Mouse (Mus musculus) kidney, embryonic 16.5 days (tissue): ENCODE data around the gene Tbp. TPM values are rescaled to one million over a fixed set of nuclear protein-coding genes. Genes with fewer than 3 reads are reported as not detected.

Experiments used
- ATAC-seq: fragments of 200-750 bp; cut with Nextera tagmentation; 2 replicates; pipeline ENCODE4 v1.8.0; 2017; ENCODE audit warnings: moderate TSS enrichment; ENCODE audit not compliant: low FRiP score, low TSS enrichment
- H3K27ac ChIP-seq: fragments of 300-500 bp; sonication (generic); 2 replicates; pipeline ENCODE4 v1.5.1; 2014; ENCODE audit warnings: low read length
- H3K27me3 ChIP-seq: fragments of 300-500 bp; sonication (generic); 2 replicates; pipeline ENCODE4 v1.6.1; 2014; ENCODE audit warnings: low read length, control low read depth, mixed read lengths; ENCODE audit not compliant: insufficient read depth
- H3K36me3 ChIP-seq: fragments of 300-500 bp; sonication (generic); 2 replicates; pipeline ENCODE4 v1.6.1; 2014; ENCODE audit warnings: low read length, control low read depth, mixed read lengths; ENCODE audit not compliant: insufficient read depth
- H3K4me1 ChIP-seq: fragments of 300-500 bp; sonication (generic); 2 replicates; pipeline ENCODE4 v1.6.1; 2014; ENCODE audit warnings: low read length, control low read depth, mixed read lengths; ENCODE audit not compliant: insufficient read depth
- H3K4me2 ChIP-seq: fragments of 300-500 bp; sonication (generic); replicated peaks from 2 replicates; pipeline ENCODE4 v1.6.1; 2014; ENCODE audit warnings: low read depth, low read length
- H3K4me3 ChIP-seq: fragments of 300-500 bp; sonication (generic); 2 replicates; pipeline ENCODE4 v1.5.1; 2014; ENCODE audit warnings: mild to moderate bottlenecking, low read length
- H3K9ac ChIP-seq: fragments of 300-500 bp; sonication (generic); replicated peaks from 2 replicates; pipeline ENCODE4 v1.6.1; 2014; ENCODE audit warnings: low read length
- H3K9me3 ChIP-seq: fragments of 300-500 bp; sonication (generic); 2 replicates; pipeline ENCODE4 v1.6.1; 2016; ENCODE audit warnings: low read length, control low read depth
- WGBS: fragments of 180-500 bp; shearing (Covaris S2); extraction: QIAGEN DNeasy Blood & Tissue Kit; methylation state at CpG from one replicate; pipeline ENCODE4 v1.1.7; 2014; 5-methylcytosine and 5-hydroxymethylcytosine counted together
- polyA plus RNA-seq: library from polyadenylated mRNA; unstranded; fragments of >200 nt; fragmentation: Nextera tagmentation; extraction: Ambion mirVana; gene quantifications from 2 replicates; pipeline ENCODE4 v1.2.1, GENCODE M21; 2015

Gene Tbp
- polyA plus RNA-seq, 1 experiment from 2014 or later, result 52.5 TPM

DNA sequence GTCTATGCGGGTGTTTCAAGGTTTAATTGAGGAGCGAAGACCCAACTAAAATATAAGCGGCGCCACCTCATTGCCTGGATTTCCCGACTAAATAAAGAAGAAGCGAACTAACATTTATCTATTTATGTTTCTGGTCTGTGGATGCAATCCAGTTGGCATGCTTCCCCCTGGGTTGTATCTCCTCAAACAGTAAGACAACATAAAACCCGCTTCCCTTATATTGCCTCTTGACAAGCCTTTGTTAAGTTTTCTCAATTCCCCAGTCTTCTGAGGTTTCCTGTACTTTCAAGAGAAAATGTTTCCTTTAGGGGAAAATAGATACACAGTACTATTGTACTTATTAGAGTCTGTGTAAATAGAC is 955 bp upstream of the Tbp start:
- peak overlapping the region; percentile 97 for H3K27ac ChIP-seq
- peak overlapping the region; percentile 96 for H3K4me3 ChIP-seq
- ATAC-seq, result no peak
- WGBS, result 43% methylated on average over 7 of the region's 7 CpGs
- peak overlapping the region; percentile 94 for H3K4me2 ChIP-seq
- no peaks in the 10 kb centered on the region for H3K9me3 ChIP-seq
- peaks cover 30% of the 10 kb centered on the region for H3K4me1 ChIP-seq
- peaks cover 8% of the 10 kb centered on the region for H3K36me3 ChIP-seq
- no peaks in the 10 kb centered on the region for H3K27me3 ChIP-seq
- peak overlapping the region; percentile 95 for H3K9ac ChIP-seq

- no peak overlapping the region for H3K27ac ChIP-seq
- H3K9me3 ChIP-seq, result peaks cover 3% of the 10 kb centered on the region; the same call in 1 of the 2 replicates
- peaks cover 85% of the 10 kb centered on the region for H3K36me3 ChIP-seq
- H3K9ac ChIP-seq, result no peak overlapping the region
- no peaks in the 10 kb centered on the region for H3K27me3 ChIP-seq
- H3K4me1 ChIP-seq, result no peaks in the 10 kb centered on the region
- 82% methylated on average over 2 of the region's 2 CpGs for WGBS
- ATAC-seq, result no peak
- no peak overlapping the region for H3K4me2 ChIP-seq
- no peak overlapping the region for H3K4me3 ChIP-seq
Measured at GRCm38 (mm10) chr17:15510694-15511093, 11.0 kb downstream of the Tbp start.

DNA sequence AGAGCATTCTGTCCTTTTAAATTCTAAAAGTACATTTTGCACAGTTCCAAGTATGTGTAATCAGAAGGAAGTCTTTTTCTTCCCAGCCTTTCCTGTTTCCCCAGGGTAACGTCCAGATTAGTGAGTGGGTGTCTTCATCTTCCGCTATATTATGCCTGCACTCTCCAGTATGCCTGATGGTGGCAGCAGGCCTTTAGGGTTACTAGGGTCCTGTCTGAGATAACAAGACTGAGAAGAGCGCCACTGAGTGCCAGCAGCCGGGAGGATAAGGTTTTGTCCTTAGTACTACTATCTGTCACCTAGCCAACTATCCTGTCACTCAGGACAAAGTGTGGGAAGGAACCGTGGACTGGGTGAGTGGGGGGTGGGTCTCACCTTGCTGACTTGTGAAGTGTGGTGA is 18.1 kb downstream of the Tbp start:
- no peak overlapping the region for H3K9ac ChIP-seq
- ATAC-seq, result no peak
- no peaks in the 10 kb centered on the region for H3K27me3 ChIP-seq
- peaks cover 74% of the 10 kb centered on the region for H3K36me3 ChIP-seq
- H3K4me1 ChIP-seq, result no peaks in the 10 kb centered on the region
- no peak overlapping the region for H3K4me3 ChIP-seq
- WGBS, result 68% methylated on average over 5 of the region's 5 CpGs
- no peaks in the 10 kb centered on the region for H3K9me3 ChIP-seq
- no peak overlapping the region for H3K27ac ChIP-seq
- no peak overlapping the region for H3K4me2 ChIP-seq

- 92% methylated on average over 5 of the region's 5 CpGs for WGBS
Measured at GRCm38 (mm10) chr17:15518186-15518585, 18.5 kb downstream of the Tbp start.

GRCm38 (mm10) chr17:15518766-15519165 is 19.1 kb downstream of the Tbp start:
- no peaks in the 10 kb centered on the region for H3K27me3 ChIP-seq
- H3K4me3 ChIP-seq, result no peak overlapping the region
- H3K36me3 ChIP-seq, result peaks cover 68% of the 10 kb centered on the region
- ATAC-seq, result no peak
- no peak overlapping the region for H3K9ac ChIP-seq
- H3K27ac ChIP-seq, result no peak overlapping the region
- 93% methylated on average over 1 of the region's 1 CpGs for WGBS
- no peak overlapping the region for H3K4me2 ChIP-seq
- H3K9me3 ChIP-seq, result no peaks in the 10 kb centered on the region
- no peaks in the 10 kb centered on the region for H3K4me1 ChIP-seq

More at GRCm38 (mm10) chr17:15518186-15518585, 18.5 kb downstream of the Tbp start:
- Histone ChIP-seq H3K27me3 (no peaks in the 10 kb centered on the region), H3K36me3 (peaks cover 74% of the 10 kb centered on the region), H3K9me3 (no peaks in the 10 kb centered on the region), H3K4me2 (no peak overlapping the region), H3K27ac (no peak overlapping the region), H3K9ac (no peak overlapping the region), H3K4me1 (no peaks in the 10 kb centered on the region), H3K4me3 (no peak overlapping the region)
- ATAC-seq, result no peak

- H3K9me3 ChIP-seq, result no peaks in the 10 kb centered on the region
- H3K27me3 ChIP-seq, result no peaks in the 10 kb centered on the region
- ATAC-seq, result no peak
- H3K9ac ChIP-seq, result peak overlapping the region; percentile 84
- H3K4me2 ChIP-seq, result peak overlapping the region; percentile 75
- peak overlapping the region; percentile 79 for H3K4me3 ChIP-seq
- WGBS, result 13% methylated on average over 10 of the region's 10 CpGs
- H3K36me3 ChIP-seq, result peaks cover 25% of the 10 kb centered on the region
- H3K27ac ChIP-seq, result no peak overlapping the region; the same call in 1 of the 2 replicates
- H3K4me1 ChIP-seq, result peaks cover 7% of the 10 kb centered on the region; the same call in 1 of the 2 replicates
Measured at GRCm38 (mm10) chr17:15526304-15526703, 26.6 kb downstream of the Tbp start.

- peak within 1 kb of the TSS; percentile 80 for H3K27ac ChIP-seq
- 1% methylated on average over 52 of the region's 55 CpGs for WGBS
- no peaks in the 10 kb centered on the region for H3K9me3 ChIP-seq
- H3K4me1 ChIP-seq, result peaks cover 7% of the 10 kb centered on the region; the same call in 1 of the 2 replicates
- peaks cover 18% of the 10 kb centered on the region for H3K36me3 ChIP-seq
- peak; percentile 100 for ATAC-seq
- H3K4me3 ChIP-seq, result peak within 1 kb of the TSS; percentile 79
- H3K4me2 ChIP-seq, result peak within 1 kb of the TSS; percentile 75
- H3K9ac ChIP-seq, result peak within 1 kb of the TSS; percentile 84
- H3K27me3 ChIP-seq, result no peaks in the 10 kb centered on the region
Measured at GRCm38 (mm10) chr17:15526986-15527810, 27.5 kb downstream of the Tbp start, which contains the start of gene Pdcd2. Pdcd2 (minus strand) TSS chr17:15527301.

DNA sequence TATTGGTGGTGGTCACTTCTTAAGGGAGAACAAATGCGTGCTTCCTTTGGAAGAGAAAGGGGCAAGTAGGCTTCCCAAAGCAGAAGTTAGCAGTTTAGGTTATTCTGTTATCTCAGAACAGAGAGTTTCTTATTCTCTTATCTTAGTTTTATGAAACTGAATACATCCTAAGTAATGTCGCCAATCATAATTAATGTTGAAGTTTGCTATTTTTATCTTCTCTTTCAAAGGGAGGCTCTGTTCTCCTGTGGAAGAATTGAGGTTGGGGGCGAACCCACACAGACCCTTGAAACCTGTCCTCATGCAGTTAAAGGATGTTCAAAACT is 28.1 kb downstream of the Tbp start:
- H3K27me3 ChIP-seq, result no peaks in the 10 kb centered on the region
- H3K27ac ChIP-seq, result peak overlapping the region; percentile 80; the same call in 1 of the 2 replicates
- no peaks in the 10 kb centered on the region for H3K9me3 ChIP-seq
- ATAC-seq, result no peak
- H3K4me2 ChIP-seq, result peak overlapping the region; percentile 75
- peaks cover 15% of the 10 kb centered on the region for H3K36me3 ChIP-seq
- H3K4me3 ChIP-seq, result peak overlapping the region; percentile 79
- H3K9ac ChIP-seq, result peak overlapping the region; percentile 84
- H3K4me1 ChIP-seq, result peaks cover 7% of the 10 kb centered on the region; the same call in 1 of the 2 replicates
- 59% methylated on average over 3 of the region's 3 CpGs for WGBS

GRCm38 (mm10) chr17:15528887-15529286 is 29.2 kb downstream of the Tbp start:
- no peak overlapping the region for H3K27ac ChIP-seq
- no peaks in the 10 kb centered on the region for H3K9me3 ChIP-seq
- no peak overlapping the region for H3K4me2 ChIP-seq
- H3K4me3 ChIP-seq, result no peak overlapping the region
- no peak overlapping the region for H3K9ac ChIP-seq
- peaks cover 15% of the 10 kb centered on the region for H3K36me3 ChIP-seq
- H3K27me3 ChIP-seq, result no peaks in the 10 kb centered on the region
- H3K4me1 ChIP-seq, result peaks cover 7% of the 10 kb centered on the region; the same call in 1 of the 2 replicates
- 74% methylated on average over 2 of the region's 2 CpGs for WGBS
- ATAC-seq, result no peak

DNA sequence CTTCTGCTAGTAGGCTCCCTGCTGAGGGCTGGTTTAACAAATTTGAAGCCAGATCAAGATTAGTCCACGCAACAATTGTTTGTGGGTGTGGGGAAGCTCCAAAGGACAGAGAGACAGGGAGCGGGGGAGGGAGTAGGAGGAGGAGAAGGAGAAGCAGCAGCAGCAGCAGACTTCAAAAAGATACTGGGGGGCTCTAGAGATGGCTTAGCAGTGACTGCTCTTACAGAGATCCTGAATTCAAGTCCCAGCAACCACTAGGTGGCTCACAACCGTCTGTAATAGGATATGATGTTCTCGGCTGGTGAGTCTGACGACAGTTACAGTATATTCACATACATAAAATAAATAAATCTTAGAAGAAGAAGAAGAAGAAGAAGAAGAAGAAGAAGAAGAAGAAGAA is 30.5 kb downstream of the Tbp start:
- Histone ChIP-seq H3K27me3 (peaks cover 2% of the 10 kb centered on the region; the same call in 1 of the 2 replicates), H3K4me2 (no peak overlapping the region), H3K27ac (no peak overlapping the region), H3K9ac (no peak overlapping the region), H3K4me1 (peaks cover 7% of the 10 kb centered on the region; the same call in 1 of the 2 replicates), H3K4me3 (no peak overlapping the region), H3K36me3 (0 out of 2 replicates have a peak, but pooled peaks cover 5% of the 10 kb centered on the region), H3K9me3 (no peaks in the 10 kb centered on the region)
- no peak for ATAC-seq
- 16% methylated on average over 5 of the region's 5 CpGs for WGBS
